Mouse (Mus musculus): ENCODE data around the gene Gpd1.
"Not testable (repeated sequence)": the region's sequence is repeated elsewhere in the genome, so short reads cannot be mapped to it uniquely, and the experiment has no call there.

Gene Gpd1

GRCm38 (mm10) chr15:99723120-99723514 lies 5.8 kb downstream of the Gpd1 start:
- DNase-seq: no peak

- peak; percentile 62 for DNase-seq
Observed at GRCm38 (mm10) chr15:99723515-99724291, 6.4 kb downstream of the Gpd1 start.

GRCm38 (mm10) chr15:99724292-99725021 lies 7.1 kb downstream of the Gpd1 start:
- DNase-seq: peak; percentile 80

- peak; percentile 94 for DNase-seq
Observed at GRCm38 (mm10) chr15:99725341-99726155, 8.2 kb downstream of the Gpd1 start, which contains the start of gene Cox14. Gene Cox14 (plus strand): TSS chr15:99725618.

GRCm38 (mm10) chr15:99726549-99726948 lies 9.2 kb downstream of the Gpd1 start:
- no peak for DNase-seq

GRCm38 (mm10) chr15:99727039-99727438 lies 9.7 kb downstream of the Gpd1 start:
- not testable (repeated sequence) for DNase-seq

GRCm38 (mm10) chr15:99727525-99727924 lies 10.2 kb downstream of the Gpd1 start:
- DNase-seq: no peak

- DNase-seq: no peak
Observed at GRCm38 (mm10) chr15:99728211-99728610, 10.9 kb downstream of the Gpd1 start.

- no peak for DNase-seq
Observed at GRCm38 (mm10) chr15:99729056-99729783, 11.9 kb downstream of the Gpd1 start.

GRCm38 (mm10) chr15:99731167-99731566 lies 13.9 kb downstream of the Gpd1 start:
- no peak for DNase-seq

- no peak for DNase-seq
Observed at GRCm38 (mm10) chr15:99731678-99732077, 14.4 kb downstream of the Gpd1 start.

- DNase-seq: no peak
Observed at GRCm38 (mm10) chr15:99733186-99733585, 15.9 kb downstream of the Gpd1 start.

- DNase-seq: peak; percentile 100
Observed at GRCm38 (mm10) chr15:99735631-99736030, 18.3 kb downstream of the Gpd1 start.

- DNase-seq: no peak
Observed at GRCm38 (mm10) chr15:99736675-99737074, 19.4 kb downstream of the Gpd1 start.

GRCm38 (mm10) chr15:99740229-99740628 lies 22.9 kb downstream of the Gpd1 start:
- DNase-seq: no peak

- DNase-seq: no peak
Observed at GRCm38 (mm10) chr15:99754204-99754603, 36.9 kb downstream of the Gpd1 start.

GRCm38 (mm10) chr15:99767467-99767866 lies 50.2 kb downstream of the Gpd1 start:
- no peak for DNase-seq

- DNase-seq: no peak
Observed at GRCm38 (mm10) chr15:99768761-99769160, 51.4 kb downstream of the Gpd1 start.

GRCm38 (mm10) chr15:99771004-99771500 lies 53.7 kb downstream of the Gpd1 start:
- DNase-seq: no peak

GRCm38 (mm10) chr15:99771601-99772276 lies 54.4 kb downstream of the Gpd1 start:
- no peak for DNase-seq

GRCm38 (mm10) chr15:99772277-99772880 lies 55.1 kb downstream of the Gpd1 start:
- peak; percentile 90 for DNase-seq

- DNase-seq: not testable (repeated sequence)
Observed at GRCm38 (mm10) chr15:99772881-99772924, 55.4 kb downstream of the Gpd1 start, which contains the start of gene Cers5. Gene Cers5 (minus strand): TSS chr15:99772885.

Data from kidney, adult 18-20 months (tissue).